Mouse (Mus musculus) midbrain, embryonic 11.5 days (tissue): ENCODE measurements around the gene Rnf215. TPM values are rescaled to one million over a fixed set of nuclear protein-coding genes. Genes with fewer than 3 reads are reported as not detected.

ENCODE experiments used
- ATAC-seq: fragments of 200-750 bp; cut with Nextera tagmentation; 2 replicates; pipeline ENCODE4 v1.8.0; 2017; ENCODE audit warnings: moderate TSS enrichment, moderate library complexity; ENCODE audit not compliant: low FRiP score
- DNase-seq: peaks from one replicate; pipeline ENCODE4 v3.0.0; 2015; ENCODE audit warnings: low spot score; ENCODE audit errors: missing footprints
- H3K27ac ChIP-seq: fragments of 300-500 bp; sonication (generic); 2 replicates; pipeline ENCODE4 v1.5.1; 2014; ENCODE audit warnings: low read depth, low read length
- H3K27me3 ChIP-seq: fragments of 300-500 bp; sonication (generic); 2 replicates; pipeline ENCODE4 v1.6.1; 2014; ENCODE audit warnings: mild to moderate bottlenecking, low read length, moderate library complexity, mixed read lengths; ENCODE audit not compliant: control insufficient read depth, insufficient read depth
- H3K36me3 ChIP-seq: fragments of 300-500 bp; sonication (generic); 2 replicates; pipeline ENCODE4 v1.6.1; 2014; ENCODE audit warnings: mild to moderate bottlenecking, low read length, moderate library complexity, mixed read lengths; ENCODE audit not compliant: control insufficient read depth, insufficient read depth
- H3K4me1 ChIP-seq: fragments of 300-500 bp; sonication (generic); 2 replicates; pipeline ENCODE4 v1.6.1; 2014; ENCODE audit warnings: low read length; ENCODE audit not compliant: control insufficient read depth, insufficient read depth
- H3K4me2 ChIP-seq: fragments of 300-500 bp; sonication (generic); 2 replicates; pipeline ENCODE4 v1.6.1; 2014; ENCODE audit warnings: mild to moderate bottlenecking, moderate library complexity
- H3K4me3 ChIP-seq: fragments of 300-500 bp; sonication (generic); 2 replicates; pipeline ENCODE4 v1.5.1; 2014; ENCODE audit warnings: low read depth, low read length
- H3K9ac ChIP-seq: fragments of 300-500 bp; sonication (generic); 2 replicates; pipeline ENCODE4 v1.6.1; 2014; ENCODE audit warnings: low read length
- H3K9me3 ChIP-seq: fragments of 300-500 bp; sonication (generic); 2 replicates; pipeline ENCODE4 v1.6.1; 2016; ENCODE audit warnings: low read length; ENCODE audit not compliant: control insufficient read depth
- WGBS: fragments of 180-500 bp; shearing (Covaris S2); extraction: QIAGEN DNeasy Blood & Tissue Kit; methylation state at CpG from one replicate; pipeline ENCODE4 v1.1.7; 2014; 5-methylcytosine and 5-hydroxymethylcytosine counted together
- polyA plus RNA-seq: library from polyadenylated mRNA; unstranded; fragments of >200 nt; fragmentation: Nextera tagmentation; extraction: Ambion mirVana; gene quantifications from 2 replicates; pipeline ENCODE4 v1.2.1, GENCODE M21; 2014

The Rnf215 gene
- polyA plus RNA-seq, 1 experiment from 2014 or later = 26.7 TPM

- no peaks in the 10 kb centered on the region for H3K27me3 ChIP-seq
- no peaks in the 10 kb centered on the region for H3K9me3 ChIP-seq
- DNase-seq (no peak), ATAC-seq (no peak)
- WGBS = 90% methylated on average over 9 of the region's 9 CpGs
- no peaks in the 10 kb centered on the region for H3K4me1 ChIP-seq
- H3K4me2 ChIP-seq = no peak overlapping the region
- H3K36me3 ChIP-seq = 0 out of 2 replicates have a peak, but pooled peaks cover 1% of the 10 kb centered on the region
- H3K9ac ChIP-seq = no peak overlapping the region
- H3K27ac ChIP-seq = no peak overlapping the region
- H3K4me3 ChIP-seq = no peak overlapping the region
Measured at GRCm38 (mm10) chr11:4148536-4149156, 13.6 kb downstream of the Rnf215 start.

DNA sequence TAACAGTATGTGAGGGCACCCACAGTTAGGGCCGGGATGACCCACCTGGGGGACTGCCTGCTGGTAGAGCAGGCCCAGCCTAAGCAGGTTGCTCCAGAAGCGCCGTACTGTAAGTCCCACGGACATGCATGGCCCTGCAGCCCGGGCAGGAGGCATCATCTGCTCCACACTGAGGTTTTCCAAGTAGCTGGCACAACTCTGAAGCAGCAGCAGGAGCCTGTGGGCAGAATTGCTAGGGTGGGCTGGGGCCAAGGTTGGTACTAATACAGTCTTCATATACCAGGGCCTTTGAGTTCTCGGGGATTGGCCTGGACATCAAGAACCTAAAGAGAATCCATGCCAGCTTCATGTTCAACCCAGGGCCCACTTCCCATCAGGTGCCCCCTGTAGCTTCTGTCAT is 14.9 kb downstream of the Rnf215 start:
- no peak for ATAC-seq
- H3K36me3 ChIP-seq = no peaks in the 10 kb centered on the region

DNA sequence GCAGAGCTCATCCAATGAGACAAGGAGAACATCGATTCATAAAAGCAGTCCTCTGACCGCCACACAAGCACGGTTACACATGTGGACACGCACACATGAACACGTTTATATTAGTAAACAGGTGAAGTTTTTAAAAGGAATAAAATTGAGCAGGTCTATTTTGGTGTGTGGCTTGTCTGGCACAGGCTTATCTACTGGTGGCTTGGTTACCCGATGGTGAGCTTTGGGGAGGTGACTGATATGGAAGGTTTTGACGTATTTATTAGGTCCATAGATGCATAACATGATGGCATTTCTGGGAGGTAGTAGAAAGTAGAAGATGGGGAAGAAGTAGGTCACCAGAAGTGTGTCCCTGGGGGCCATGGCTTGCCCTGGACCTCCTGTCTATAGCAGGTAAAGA is 18.7 kb downstream of the Rnf215 start:
- no peaks in the 10 kb centered on the region for H3K36me3 ChIP-seq
- no peak overlapping the region for H3K4me2 ChIP-seq
- H3K9ac ChIP-seq = no peak overlapping the region
- ATAC-seq (no peak), DNase-seq (no peak)
- H3K4me1 ChIP-seq = no peaks in the 10 kb centered on the region; the same call in 1 of the 2 replicates
- H3K27me3 ChIP-seq = no peaks in the 10 kb centered on the region
- no peak overlapping the region for H3K4me3 ChIP-seq
- 93% methylated on average over 7 of the region's 7 CpGs for WGBS
- H3K9me3 ChIP-seq = no peaks in the 10 kb centered on the region
- no peak overlapping the region for H3K27ac ChIP-seq

More for the DNA sequence above, 14.9 kb downstream of the Rnf215 start:
- H3K27me3 ChIP-seq = no peaks in the 10 kb centered on the region
- no peak overlapping the region for H3K27ac ChIP-seq
- no peaks in the 10 kb centered on the region for H3K9me3 ChIP-seq
- 85% methylated on average over 6 of the region's 6 CpGs for WGBS
- DNase-seq = no peak
- no peaks in the 10 kb centered on the region for H3K4me1 ChIP-seq
- no peak overlapping the region for H3K4me3 ChIP-seq
- H3K9ac ChIP-seq = no peak overlapping the region
- H3K4me2 ChIP-seq = no peak overlapping the region

GRCm38 (mm10) chr11:4155641-4156040 is 20.6 kb downstream of the Rnf215 start:
- no peak for ATAC-seq
- Histone ChIP-seq H3K9me3 (no peaks in the 10 kb centered on the region), H3K36me3 (no peaks in the 10 kb centered on the region), H3K4me3 (no peak overlapping the region), H3K27ac (no peak overlapping the region), H3K4me2 (no peak overlapping the region), H3K9ac (no peak overlapping the region), H3K27me3 (no peaks in the 10 kb centered on the region), H3K4me1 (peaks cover 2% of the 10 kb centered on the region; the same call in 1 of the 2 replicates)
- no peak for DNase-seq
- 79% methylated on average over 5 of the region's 5 CpGs for WGBS

GRCm38 (mm10) chr11:4158676-4159075 is 23.7 kb downstream of the Rnf215 start:
- Histone ChIP-seq H3K27me3 (no peaks in the 10 kb centered on the region), H3K27ac (no peak overlapping the region), H3K36me3 (peaks cover 11% of the 10 kb centered on the region), H3K4me1 (peaks cover 15% of the 10 kb centered on the region), H3K4me3 (no peak overlapping the region), H3K9me3 (no peaks in the 10 kb centered on the region), H3K9ac (no peak overlapping the region), H3K4me2 (no peak overlapping the region)
- no peak for DNase-seq
- ATAC-seq = no peak
- 99% methylated on average over 3 of the region's 3 CpGs for WGBS

DNA sequence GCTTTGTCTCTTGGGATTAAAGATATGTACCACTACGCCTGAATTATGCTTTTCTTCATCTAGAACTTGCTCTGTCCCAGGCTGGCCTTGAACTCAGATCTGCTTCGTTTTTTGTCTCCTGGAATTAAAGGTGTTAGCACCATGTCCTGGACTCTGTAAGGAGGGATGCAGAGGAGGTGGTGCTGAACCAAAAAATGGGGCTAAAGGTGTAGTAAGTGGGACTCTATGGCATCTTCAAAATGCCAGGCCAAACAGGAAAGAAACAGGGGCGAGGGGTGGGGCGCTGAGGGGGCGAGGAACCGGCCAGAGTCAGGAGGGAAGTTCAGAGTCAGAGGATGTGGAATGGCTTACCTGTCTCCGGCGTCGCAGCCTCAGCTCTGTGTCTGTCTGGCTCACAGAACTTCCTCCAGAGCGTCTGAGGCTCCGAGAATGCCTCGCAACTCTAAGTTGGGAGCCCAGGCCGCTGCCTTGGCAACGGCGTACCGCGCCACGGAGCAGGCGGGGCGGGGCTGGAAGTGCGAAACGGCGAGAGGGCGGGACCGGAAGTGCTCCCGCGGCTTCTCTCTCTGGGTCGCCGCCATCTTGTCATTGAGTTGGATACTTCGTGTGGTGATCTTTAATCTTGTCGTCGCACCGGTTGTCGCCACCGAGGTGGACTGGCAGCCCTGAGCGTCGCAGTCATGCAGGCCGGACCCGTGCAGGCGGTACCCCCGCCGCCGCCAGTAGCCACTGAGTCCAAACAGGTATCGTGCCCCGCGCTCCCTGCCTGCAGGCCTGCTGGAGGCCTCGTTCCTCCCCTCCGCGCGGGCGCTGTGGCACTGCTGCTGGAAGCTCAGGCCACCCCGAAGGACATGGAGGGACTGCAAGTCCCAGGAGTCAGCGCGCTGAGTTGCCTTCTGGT is 25.1 kb downstream of the Rnf215 start, which contains the start of the genes Ccdc157 and Sf3a1:
TSS of gene Ccdc157 (minus strand) at position 486 of the 901 bp plus-strand sequence.
TSS of gene Sf3a1 (plus strand) at position 543 of the 901 bp plus-strand sequence.
- H3K9ac ChIP-seq = peak within 1 kb of the TSS; percentile 66
- peaks cover 24% of the 10 kb centered on the region for H3K36me3 ChIP-seq
- H3K27me3 ChIP-seq = no peaks in the 10 kb centered on the region
- H3K4me2 ChIP-seq = peak within 1 kb of the TSS; percentile 91
- ATAC-seq (peak; percentile 98), DNase-seq (peak; percentile 99)
- H3K9me3 ChIP-seq = no peaks in the 10 kb centered on the region
- peaks cover 17% of the 10 kb centered on the region for H3K4me1 ChIP-seq
- WGBS = 2% methylated on average over 53 of the region's 54 CpGs
- H3K4me3 ChIP-seq = peak within 1 kb of the TSS; percentile 51
- peak within 1 kb of the TSS; percentile 7; the same call in 1 of the 2 replicates for H3K27ac ChIP-seq

- ATAC-seq = no peak
- WGBS = 11% methylated on average over 15 of the region's 15 CpGs
- Histone ChIP-seq H3K9me3 (no peaks in the 10 kb centered on the region), H3K4me1 (peaks cover 17% of the 10 kb centered on the region), H3K9ac (peak overlapping the region; percentile 66), H3K4me3 (peak overlapping the region; percentile 51), H3K27ac (no peak overlapping the region), H3K4me2 (peak overlapping the region; percentile 91), H3K27me3 (no peaks in the 10 kb centered on the region), H3K36me3 (peaks cover 25% of the 10 kb centered on the region)
- DNase-seq = no peak
Measured at GRCm38 (mm10) chr11:4160758-4161480, 25.9 kb downstream of the Rnf215 start.

DNA sequence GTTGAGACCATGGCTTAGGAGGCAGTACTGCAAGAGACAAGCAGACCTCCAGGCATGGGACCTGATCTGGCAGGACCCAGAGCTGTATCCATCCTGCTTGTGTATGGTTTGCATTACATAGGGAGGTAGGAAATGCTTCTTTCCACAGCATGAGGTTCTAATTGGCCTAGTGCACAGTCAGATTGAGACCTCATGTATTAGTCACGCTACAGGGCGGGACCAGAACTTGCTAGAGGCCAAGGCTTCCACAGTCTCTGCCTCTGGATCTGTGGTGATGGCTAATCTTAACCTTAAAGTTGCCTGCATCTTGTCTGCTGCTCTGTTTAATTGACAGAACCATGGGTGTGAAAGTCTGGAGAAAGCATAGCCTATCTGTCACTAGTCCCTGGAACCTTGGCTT is 29.7 kb downstream of the Rnf215 start:
- Histone ChIP-seq H3K4me2 (no peak overlapping the region), H3K9me3 (no peaks in the 10 kb centered on the region), H3K9ac (no peak overlapping the region), H3K27me3 (no peaks in the 10 kb centered on the region), H3K4me3 (no peak overlapping the region), H3K36me3 (peaks cover 44% of the 10 kb centered on the region), H3K27ac (no peak overlapping the region), H3K4me1 (peaks cover 16% of the 10 kb centered on the region)
- DNase-seq (no peak), ATAC-seq (no peak)
- 87% methylated on average over 2 of the region's 2 CpGs for whole genome bisulfite sequencing
